Mouse (Mus musculus): ENCODE data around the gene Gata1. TPM values are rescaled to one million over a fixed set of nuclear protein-coding genes. Genes with fewer than 3 reads are reported as not detected.
"Not testable (repeated sequence)": the region's sequence is repeated elsewhere in the genome, so short reads cannot be mapped to it uniquely, and the experiment has no call there.

Gene Gata1
- polyA plus RNA-seq, 1 experiment from 2014 or later: not detected

DNA sequence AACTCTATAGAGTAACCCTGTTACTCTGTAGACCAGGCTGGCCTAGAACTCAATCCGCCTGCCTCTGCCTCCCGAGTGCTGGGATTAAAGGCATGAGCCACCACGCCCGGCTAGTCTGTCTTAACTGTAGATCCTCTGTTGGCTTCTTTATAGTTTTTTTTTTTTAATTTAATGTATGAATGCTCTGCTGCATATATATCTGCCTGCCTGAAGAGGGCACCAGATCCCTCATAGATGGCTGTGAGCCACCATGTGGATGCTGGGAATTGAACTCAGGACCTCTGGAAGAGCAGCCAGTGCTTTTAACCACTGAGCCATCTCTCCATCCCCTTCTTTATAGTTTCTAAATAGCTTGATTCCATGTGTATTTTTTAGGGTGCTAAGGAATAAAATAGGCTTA lies 31.5 kb upstream of the Gata1 start:
- not testable (repeated sequence) for ATAC-seq (ENCODE audit: low FRiP score); H3K27ac ChIP-seq; H3K9ac ChIP-seq; H3K4me2 ChIP-seq (replicated peaks); H3K36me3 ChIP-seq (replicated peaks; ENCODE audit: control insufficient read depth, insufficient read depth); H3K9me3 ChIP-seq (ENCODE audit: control insufficient read depth, low read length); H3K4me1 ChIP-seq (replicated peaks; ENCODE audit: control insufficient read depth, insufficient read depth, low read length); H3K4me3 ChIP-seq (replicated peaks; ENCODE audit: low read length); DNase-seq (ENCODE audit: low spot score); H3K27me3 ChIP-seq (ENCODE audit: control insufficient read depth, insufficient read depth, low read length)
- WGBS: 87% methylated on average over 4 of the region's 4 CpGs

DNA sequence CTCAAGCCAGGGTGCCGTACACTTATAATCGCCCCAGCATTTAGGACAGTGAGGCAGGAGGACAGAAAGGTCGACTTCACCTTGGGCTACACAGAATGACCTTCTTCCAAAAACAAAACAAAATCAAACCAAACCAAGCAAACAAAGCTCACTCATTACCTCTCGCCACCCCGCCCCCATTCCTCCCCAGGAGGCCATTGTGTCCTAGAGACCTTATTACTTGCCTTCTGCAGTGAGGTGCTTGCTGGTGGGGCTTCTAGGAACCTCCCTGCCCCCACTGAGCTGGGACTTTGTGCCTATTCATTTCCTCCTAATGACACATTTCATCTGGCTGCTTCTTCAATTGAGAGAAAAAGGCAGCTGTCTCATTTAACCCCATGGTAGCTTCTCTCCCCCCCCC lies 30.7 kb upstream of the Gata1 start:
- Histone ChIP-seq H3K4me3 (replicated peaks; ENCODE audit: low read length) (no peak overlapping the region), H3K27ac (no peak overlapping the region), H3K9me3 (ENCODE audit: control insufficient read depth, low read length) (no peaks in the 10 kb centered on the region), H3K4me2 (replicated peaks) (no peak overlapping the region), H3K36me3 (replicated peaks; ENCODE audit: control insufficient read depth, insufficient read depth) (no peaks in the 10 kb centered on the region), H3K4me1 (replicated peaks; ENCODE audit: control insufficient read depth, insufficient read depth, low read length) (no peaks in the 10 kb centered on the region), H3K9ac (no peak overlapping the region), H3K27me3 (ENCODE audit: control insufficient read depth, insufficient read depth, low read length) (no peaks in the 10 kb centered on the region)
- no peak for ATAC-seq (ENCODE audit: low FRiP score)
- no peak for DNase-seq (ENCODE audit: low spot score)
- WGBS: 32% methylated on average over 5 of the region's 5 CpGs

DNA sequence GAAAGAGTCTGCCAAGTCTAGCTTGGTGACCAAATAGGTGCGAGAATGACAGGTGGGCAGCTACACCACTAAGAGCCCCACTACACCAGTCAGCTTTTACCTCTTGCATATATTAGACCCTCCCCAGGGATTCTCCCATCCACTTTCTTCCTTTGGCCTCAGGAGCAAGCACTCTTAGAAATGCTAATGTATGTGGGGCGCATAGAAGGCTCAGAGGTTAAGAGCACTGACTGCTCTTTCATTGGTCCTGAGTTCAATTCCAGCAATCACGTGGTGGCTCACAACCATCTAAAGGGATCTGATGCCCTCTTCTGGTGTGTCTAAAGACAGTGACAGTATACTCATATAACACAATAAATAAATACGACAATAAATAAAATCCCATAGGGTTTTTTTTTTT lies 25.1 kb upstream of the Gata1 start:
- DNase-seq (ENCODE audit: low spot score) (no peak), ATAC-seq (ENCODE audit: low FRiP score) (no peak)
- no peak overlapping the region for H3K9ac ChIP-seq
- no peaks in the 10 kb centered on the region for H3K27me3 ChIP-seq (ENCODE audit: control insufficient read depth, insufficient read depth, low read length)
- 43% methylated on average over 4 of the region's 4 CpGs for whole genome bisulfite sequencing
- no peak overlapping the region for H3K4me3 ChIP-seq (replicated peaks; ENCODE audit: low read length)
- H3K9me3 ChIP-seq (ENCODE audit: control insufficient read depth, low read length): no peaks in the 10 kb centered on the region
- H3K4me1 ChIP-seq (replicated peaks; ENCODE audit: control insufficient read depth, insufficient read depth, low read length): no peaks in the 10 kb centered on the region
- no peaks in the 10 kb centered on the region for H3K36me3 ChIP-seq (replicated peaks; ENCODE audit: control insufficient read depth, insufficient read depth)
- no peak overlapping the region for H3K27ac ChIP-seq
- H3K4me2 ChIP-seq (replicated peaks): no peak overlapping the region

DNA sequence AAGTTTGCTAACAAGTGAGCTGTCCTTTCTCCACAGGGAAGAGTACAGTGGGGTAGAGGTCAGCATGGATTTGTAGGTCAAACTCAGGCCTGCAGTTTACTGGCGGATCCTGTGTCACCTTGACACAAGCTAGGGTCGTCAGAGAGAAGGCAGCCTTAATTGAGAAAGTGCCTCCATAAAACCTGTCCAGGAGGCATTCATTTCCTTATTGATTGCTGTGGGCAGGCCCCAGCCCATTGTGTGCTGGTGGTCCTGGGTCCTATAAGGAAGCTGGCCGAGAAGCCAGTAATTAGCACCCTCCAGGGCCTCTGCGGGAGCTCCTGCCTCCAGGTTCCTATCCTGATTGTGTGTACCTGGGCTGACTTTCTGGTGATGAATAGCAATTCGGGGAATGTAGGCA lies 24.1 kb upstream of the Gata1 start:
- H3K4me2 ChIP-seq (replicated peaks): no peak overlapping the region
- no peak overlapping the region for H3K4me3 ChIP-seq (replicated peaks; ENCODE audit: low read length)
- DNase-seq (ENCODE audit: low spot score) (no peak), ATAC-seq (ENCODE audit: low FRiP score) (no peak)
- H3K9me3 ChIP-seq (ENCODE audit: control insufficient read depth, low read length): no peaks in the 10 kb centered on the region
- 30% methylated on average over 5 of the region's 5 CpGs for WGBS
- H3K36me3 ChIP-seq (replicated peaks; ENCODE audit: control insufficient read depth, insufficient read depth): no peaks in the 10 kb centered on the region
- H3K9ac ChIP-seq: no peak overlapping the region
- H3K27ac ChIP-seq: no peak overlapping the region
- no peaks in the 10 kb centered on the region for H3K27me3 ChIP-seq (ENCODE audit: control insufficient read depth, insufficient read depth, low read length)
- H3K4me1 ChIP-seq (replicated peaks; ENCODE audit: control insufficient read depth, insufficient read depth, low read length): no peaks in the 10 kb centered on the region

DNA sequence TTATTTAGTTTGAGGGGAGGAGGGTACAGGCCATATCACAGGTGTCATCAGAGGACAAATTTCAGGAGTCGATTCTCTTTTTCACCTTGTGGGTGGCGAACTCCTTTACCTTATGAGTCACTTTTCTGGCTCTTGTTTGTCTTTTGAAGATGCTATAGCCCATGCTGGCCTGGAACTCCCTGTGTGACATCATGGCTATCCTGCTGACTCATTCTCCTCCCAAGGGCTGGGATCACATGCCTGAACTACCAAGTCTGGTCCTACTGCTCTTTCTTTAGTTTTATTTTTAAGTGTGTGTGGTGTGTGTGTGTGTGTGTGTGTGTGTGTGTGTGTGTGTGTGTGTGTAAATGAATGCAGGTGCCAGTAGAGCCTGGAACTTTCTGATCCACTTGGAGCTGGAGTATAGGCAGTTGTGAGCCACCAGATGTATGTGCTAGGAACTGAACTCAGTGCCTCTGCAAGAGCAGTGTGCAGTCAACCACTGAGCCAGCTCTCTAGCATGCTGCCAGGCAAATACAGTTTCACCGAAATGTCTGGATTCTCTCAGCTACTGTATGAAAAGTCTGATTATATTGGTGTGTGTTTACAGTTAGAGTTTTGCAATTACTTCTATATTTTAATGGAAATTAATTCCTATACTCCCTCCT lies 22.8 kb upstream of the Gata1 start:
- Histone ChIP-seq H3K4me2 (replicated peaks) (no peak overlapping the region), H3K27me3 (ENCODE audit: control insufficient read depth, insufficient read depth, low read length) (no peaks in the 10 kb centered on the region), H3K4me1 (replicated peaks; ENCODE audit: control insufficient read depth, insufficient read depth, low read length) (no peaks in the 10 kb centered on the region), H3K9ac (no peak overlapping the region), H3K36me3 (replicated peaks; ENCODE audit: control insufficient read depth, insufficient read depth) (no peaks in the 10 kb centered on the region), H3K27ac (no peak overlapping the region), H3K9me3 (ENCODE audit: control insufficient read depth, low read length) (no peaks in the 10 kb centered on the region), H3K4me3 (replicated peaks; ENCODE audit: low read length) (no peak overlapping the region)
- no peak for ATAC-seq (ENCODE audit: low FRiP score)
- WGBS: 85% methylated on average over 3 of the region's 3 CpGs
- DNase-seq (ENCODE audit: low spot score): no peak

DNA sequence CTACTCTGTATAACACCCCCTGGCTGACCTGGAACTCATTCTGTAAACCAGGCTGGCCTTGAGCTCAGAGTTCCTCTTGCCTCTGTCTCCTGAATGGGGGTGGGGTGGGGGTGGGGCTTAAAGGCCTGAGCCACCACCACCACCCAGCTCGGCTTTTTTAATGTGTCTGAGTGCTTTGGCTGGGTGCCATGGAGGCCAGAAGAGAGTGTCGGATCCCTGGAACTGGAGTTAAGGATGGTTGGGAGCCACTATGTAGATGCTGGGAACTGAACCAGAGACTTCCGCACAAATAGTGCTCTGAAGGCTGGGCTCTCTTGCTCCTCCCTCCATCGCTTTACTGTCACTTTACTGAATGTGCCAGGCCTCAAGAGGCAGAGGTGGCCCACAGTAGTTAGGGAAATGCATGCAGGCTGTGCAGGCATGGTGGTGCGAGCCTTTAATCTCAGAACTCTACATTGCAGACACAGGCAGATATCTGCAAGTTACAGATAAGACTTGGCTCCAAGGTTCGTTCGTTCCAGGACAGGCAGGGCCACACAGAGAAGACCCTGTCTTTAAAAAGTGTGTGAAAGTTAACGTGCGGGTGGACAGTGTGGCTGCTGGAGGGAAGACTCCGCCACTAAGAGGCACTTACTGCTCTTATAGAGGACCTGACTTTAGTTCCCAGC lies 15.3 kb upstream of the Gata1 start:
- no peak overlapping the region for H3K27ac ChIP-seq
- 76% methylated on average over 10 of the region's 10 CpGs for WGBS
- no peaks in the 10 kb centered on the region for H3K4me1 ChIP-seq (replicated peaks; ENCODE audit: control insufficient read depth, insufficient read depth, low read length)
- DNase-seq (ENCODE audit: low spot score) (no peak), ATAC-seq (ENCODE audit: low FRiP score) (no peak)
- no peak overlapping the region for H3K9ac ChIP-seq
- no peaks in the 10 kb centered on the region for H3K9me3 ChIP-seq (ENCODE audit: control insufficient read depth, low read length)
- no peak overlapping the region for H3K4me3 ChIP-seq (replicated peaks; ENCODE audit: low read length)
- no peaks in the 10 kb centered on the region for H3K27me3 ChIP-seq (ENCODE audit: control insufficient read depth, insufficient read depth, low read length)
- H3K36me3 ChIP-seq (replicated peaks; ENCODE audit: control insufficient read depth, insufficient read depth): no peaks in the 10 kb centered on the region
- no peak overlapping the region for H3K4me2 ChIP-seq (replicated peaks)

DNA sequence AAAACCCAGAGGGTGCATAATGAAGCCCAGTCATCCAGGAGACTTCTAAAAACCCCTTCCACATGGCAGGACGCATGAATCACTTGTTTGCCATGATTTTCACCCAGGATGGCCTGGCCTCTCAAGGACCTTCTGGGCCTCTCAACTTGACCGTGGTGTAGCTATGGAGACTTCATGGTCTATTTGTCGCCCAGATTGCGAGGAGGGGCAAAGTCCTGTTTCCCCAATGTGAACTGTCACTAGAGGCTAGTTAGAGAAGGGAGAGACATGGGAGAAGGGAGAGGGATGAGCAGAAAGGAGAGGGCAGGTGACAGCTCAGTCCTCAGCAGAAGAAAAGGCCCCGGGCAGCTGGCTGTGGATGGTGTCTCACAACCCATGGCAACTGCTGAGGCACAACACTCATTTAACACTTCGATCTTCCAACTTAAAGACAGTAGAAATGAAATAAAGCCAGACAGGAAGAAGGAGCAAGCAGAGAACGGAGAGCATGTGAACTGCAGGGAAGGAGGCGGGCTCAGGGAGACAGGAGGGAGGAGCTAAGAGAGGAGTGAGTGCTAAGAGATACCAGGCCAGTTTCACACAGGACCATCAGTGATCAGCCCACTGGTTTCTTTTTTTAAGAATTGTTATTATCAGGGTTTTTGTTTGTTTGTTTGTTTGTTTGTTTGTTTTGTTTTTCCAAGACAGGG lies 14.7 kb upstream of the Gata1 start:
- H3K9me3 ChIP-seq (ENCODE audit: control insufficient read depth, low read length): no peaks in the 10 kb centered on the region
- no peaks in the 10 kb centered on the region for H3K4me1 ChIP-seq (replicated peaks; ENCODE audit: control insufficient read depth, insufficient read depth, low read length)
- H3K4me2 ChIP-seq (replicated peaks): no peak overlapping the region
- DNase-seq (ENCODE audit: low spot score) (no peak), ATAC-seq (ENCODE audit: low FRiP score) (no peak)
- H3K9ac ChIP-seq: no peak overlapping the region
- no peak overlapping the region for H3K27ac ChIP-seq
- no peak overlapping the region for H3K4me3 ChIP-seq (replicated peaks; ENCODE audit: low read length)
- no peaks in the 10 kb centered on the region for H3K36me3 ChIP-seq (replicated peaks; ENCODE audit: control insufficient read depth, insufficient read depth)
- H3K27me3 ChIP-seq (ENCODE audit: control insufficient read depth, insufficient read depth, low read length): no peaks in the 10 kb centered on the region
- WGBS: 61% methylated on average over 8 of the region's 8 CpGs

DNA sequence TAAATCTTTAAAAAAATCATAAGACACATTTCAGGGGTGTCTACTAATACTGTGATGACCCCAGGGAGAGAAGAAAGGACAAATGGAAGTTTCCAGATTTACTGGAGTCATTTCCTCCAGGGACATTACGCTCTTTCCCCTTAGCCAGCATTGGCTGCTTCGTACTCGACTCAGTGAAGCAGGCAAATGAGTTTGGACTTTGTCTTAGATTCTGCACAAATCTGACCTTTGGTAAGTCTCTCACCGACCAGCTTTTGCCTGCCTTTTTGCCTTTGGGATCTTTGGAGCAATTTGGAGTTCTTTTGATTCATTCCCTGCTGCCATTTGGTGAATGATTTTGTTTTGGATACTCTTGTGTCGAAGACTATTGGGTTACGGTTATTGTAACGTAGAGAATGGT lies 3.5 kb upstream of the Gata1 start:
- H3K4me1 ChIP-seq (replicated peaks; ENCODE audit: control insufficient read depth, insufficient read depth, low read length): no peaks in the 10 kb centered on the region
- WGBS: 93% methylated on average over 7 of the region's 7 CpGs
- H3K9ac ChIP-seq: no peak overlapping the region
- H3K4me3 ChIP-seq (replicated peaks; ENCODE audit: low read length): no peak overlapping the region
- no peak overlapping the region for H3K4me2 ChIP-seq (replicated peaks)
- no peaks in the 10 kb centered on the region for H3K36me3 ChIP-seq (replicated peaks; ENCODE audit: control insufficient read depth, insufficient read depth)
- H3K27me3 ChIP-seq (ENCODE audit: control insufficient read depth, insufficient read depth, low read length): no peaks in the 10 kb centered on the region
- H3K9me3 ChIP-seq (ENCODE audit: control insufficient read depth, low read length): no peaks in the 10 kb centered on the region
- ATAC-seq (ENCODE audit: low FRiP score): no peak
- no peak for DNase-seq (ENCODE audit: low spot score)
- no peak overlapping the region for H3K27ac ChIP-seq

DNA sequence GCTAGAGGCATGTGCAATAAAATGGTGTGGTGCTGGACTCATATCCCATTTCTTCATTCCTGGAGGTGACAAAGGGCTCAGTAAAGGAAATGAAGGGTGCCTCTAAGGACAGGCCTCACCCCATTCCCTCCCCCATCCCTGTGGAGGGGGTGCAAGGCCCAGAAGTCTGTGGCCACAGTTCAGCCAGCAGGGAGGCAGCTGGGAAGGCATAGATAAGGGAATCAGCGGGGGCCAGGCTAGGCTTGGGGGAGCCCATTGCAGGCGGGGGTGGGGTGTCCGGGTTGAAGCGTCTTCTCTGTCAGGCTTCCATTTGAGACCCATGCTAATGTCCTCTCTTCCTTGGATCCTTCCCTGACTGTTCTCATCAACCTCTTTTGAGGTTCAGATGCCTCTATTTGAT lies 6.6 kb downstream of the Gata1 start:
- Histone ChIP-seq H3K4me2 (replicated peaks) (no peak overlapping the region), H3K4me3 (replicated peaks; ENCODE audit: low read length) (no peak overlapping the region), H3K27me3 (ENCODE audit: control insufficient read depth, insufficient read depth, low read length) (no peaks in the 10 kb centered on the region), H3K36me3 (replicated peaks; ENCODE audit: control insufficient read depth, insufficient read depth) (no peaks in the 10 kb centered on the region), H3K4me1 (replicated peaks; ENCODE audit: control insufficient read depth, insufficient read depth, low read length) (no peaks in the 10 kb centered on the region), H3K9me3 (ENCODE audit: control insufficient read depth, low read length) (no peaks in the 10 kb centered on the region), H3K27ac (no peak overlapping the region), H3K9ac (no peak overlapping the region)
- ATAC-seq (ENCODE audit: low FRiP score) (no peak), DNase-seq (ENCODE audit: low spot score) (no peak)
- WGBS: 67% methylated on average over 4 of the region's 4 CpGs

Data from hindbrain, embryonic 14.5 days (tissue).